Mouse (Mus musculus) forebrain, embryonic 15.5 days (tissue): ENCODE measurements around the gene Chaf1b. TPM values are rescaled to one million over a fixed set of nuclear protein-coding genes. Genes with fewer than 3 reads are reported as not detected.
A peak's percentile ranks its signal among the peaks of the same experiment; 100 is the strongest.

Experiments
- ATAC-seq: fragments of 200-750 bp; cut with Nextera tagmentation; replicated peaks from 2 replicates; pipeline ENCODE4 v1.8.0; 2017; ENCODE audit warnings: mild to moderate bottlenecking, moderate TSS enrichment, moderate library complexity
- H3K27ac ChIP-seq: fragments of 300-500 bp; sonication (generic); replicated peaks from 2 replicates; pipeline ENCODE4 v1.5.1; 2015; ENCODE audit warnings: mild to moderate bottlenecking, inconsistent platforms
- H3K27me3 ChIP-seq: fragments of 300-500 bp; sonication (generic); 2 replicates; pipeline ENCODE4 v1.6.1; 2015; ENCODE audit warnings: inconsistent platforms
- H3K36me3 ChIP-seq: fragments of 300-500 bp; sonication (generic); 2 replicates; pipeline ENCODE4 v1.6.1; 2015; ENCODE audit warnings: mild to moderate bottlenecking, inconsistent platforms
- H3K4me1 ChIP-seq: fragments of 300-500 bp; sonication (generic); 2 replicates; pipeline ENCODE4 v1.6.1; 2015; ENCODE audit warnings: inconsistent platforms
- H3K4me2 ChIP-seq: fragments of 300-500 bp; sonication (generic); replicated peaks from 2 replicates; pipeline ENCODE4 v1.6.1; 2015; ENCODE audit warnings: mild to moderate bottlenecking, inconsistent platforms
- H3K4me3 ChIP-seq: fragments of 300-500 bp; sonication (generic); 2 replicates; pipeline ENCODE4 v1.5.1; 2015; ENCODE audit warnings: mild to moderate bottlenecking, inconsistent platforms
- H3K9ac ChIP-seq: fragments of 300-500 bp; sonication (generic); replicated peaks from 2 replicates; pipeline ENCODE4 v1.6.1; 2015; ENCODE audit warnings: mild to moderate bottlenecking, inconsistent platforms
- H3K9me3 ChIP-seq: fragments of 300-500 bp; sonication (generic); 2 replicates; pipeline ENCODE4 v1.6.1; 2016; ENCODE audit warnings: inconsistent platforms
- WGBS: fragments of 180-500 bp; shearing (Covaris S2); methylation state at CpG from one replicate; pipeline ENCODE4 v1.1.7; 2015; ENCODE audit warnings: mixed read lengths; 5-methylcytosine and 5-hydroxymethylcytosine counted together
- polyA plus RNA-seq: library from polyadenylated mRNA; unstranded; fragments of >200 nt; fragmentation: Nextera tagmentation; extraction: Ambion mirVana; gene quantifications from 2 replicates; pipeline ENCODE4 v1.2.1, GENCODE M21; 2015

Gene Chaf1b
- polyA plus RNA-seq, 1 experiment from 2014 or later, result 42.0 TPM

DNA sequence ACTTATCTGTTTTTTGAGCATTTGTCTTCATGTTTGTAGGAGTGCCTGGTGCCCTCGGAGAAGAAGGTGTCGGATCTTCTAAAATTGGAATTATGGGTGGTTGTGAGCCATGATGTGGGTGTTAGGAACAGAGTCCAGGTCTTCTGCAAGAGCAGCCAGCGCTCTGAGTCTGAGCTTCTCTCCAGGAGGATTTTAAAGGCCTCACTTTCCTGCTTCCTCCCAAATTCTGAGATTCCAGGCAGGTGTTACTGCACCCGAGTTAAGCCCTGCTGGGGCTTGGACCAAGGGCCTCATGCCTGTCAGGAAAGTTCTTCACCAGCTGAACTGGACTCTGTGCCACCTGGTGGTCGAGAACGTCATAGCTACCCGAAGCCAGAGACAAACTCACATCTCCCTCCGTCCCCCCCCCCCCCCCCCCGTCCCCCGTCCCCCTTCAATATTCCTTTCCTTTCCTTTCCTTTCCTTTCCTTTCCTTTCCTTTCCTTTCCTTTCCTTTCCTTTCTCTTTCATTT lies 31.7 kb downstream of the Chaf1b start:
- no peaks in the 10 kb centered on the region for H3K36me3 ChIP-seq
- no peak for ATAC-seq

GRCm38 (mm10) chr16:93917712-93918678 lies 34.3 kb downstream of the Chaf1b start:
- H3K4me2 ChIP-seq, result peak overlapping the region; percentile 33
- H3K27me3 ChIP-seq, result no peaks in the 10 kb centered on the region
- H3K4me3 ChIP-seq, result no peak overlapping the region
- H3K27ac ChIP-seq, result no peak overlapping the region
- no peaks in the 10 kb centered on the region for H3K4me1 ChIP-seq
- H3K36me3 ChIP-seq, result no peaks in the 10 kb centered on the region
- H3K9me3 ChIP-seq, result no peaks in the 10 kb centered on the region
- peak; percentile 58 for ATAC-seq
- H3K9ac ChIP-seq, result no peak overlapping the region
- WGBS, result 41% methylated on average over 20 of the region's 22 CpGs

More for the DNA sequence above, 31.7 kb downstream of the Chaf1b start:
- WGBS, result 34% methylated on average over 10 of the region's 10 CpGs
- Histone ChIP-seq H3K4me3 (no peak overlapping the region), H3K27ac (no peak overlapping the region), H3K27me3 (no peaks in the 10 kb centered on the region), H3K4me2 (no peak overlapping the region), H3K9me3 (no peaks in the 10 kb centered on the region), H3K9ac (no peak overlapping the region), H3K4me1 (no peaks in the 10 kb centered on the region)

DNA sequence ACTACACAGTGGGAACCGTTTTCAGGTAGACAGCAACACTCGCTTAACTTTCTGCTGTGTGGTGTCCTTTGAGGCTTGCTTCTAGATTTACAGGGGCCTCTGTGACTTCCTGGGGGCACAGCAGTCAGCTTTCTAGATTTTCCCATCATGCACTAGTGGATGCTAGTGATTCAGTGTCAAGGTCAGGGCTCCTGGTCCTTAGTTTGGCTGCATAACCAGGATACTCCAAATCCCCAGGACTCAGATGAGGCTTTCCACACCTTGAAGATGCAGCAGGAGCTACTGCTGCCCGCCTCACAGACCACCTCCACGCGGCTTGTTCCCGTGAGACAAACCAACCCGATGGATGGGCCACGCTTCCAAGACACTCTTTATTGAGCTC lies 35.0 kb downstream of the Chaf1b start:
- H3K4me1 ChIP-seq, result no peaks in the 10 kb centered on the region

GRCm38 (mm10) chr16:93919189-93919588 lies 35.5 kb downstream of the Chaf1b start:
- Histone ChIP-seq H3K9ac (no peak overlapping the region), H3K9me3 (no peaks in the 10 kb centered on the region), H3K4me1 (no peaks in the 10 kb centered on the region), H3K27me3 (no peaks in the 10 kb centered on the region), H3K36me3 (no peaks in the 10 kb centered on the region), H3K27ac (no peak overlapping the region), H3K4me2 (no peak overlapping the region), H3K4me3 (no peak overlapping the region)
- 79% methylated on average over 20 of the region's 20 CpGs for WGBS
- ATAC-seq, result no peak

More for the DNA sequence above, 35.0 kb downstream of the Chaf1b start:
- Histone ChIP-seq H3K9ac (no peak overlapping the region), H3K9me3 (no peaks in the 10 kb centered on the region), H3K27me3 (no peaks in the 10 kb centered on the region), H3K4me3 (no peak overlapping the region), H3K27ac (no peak overlapping the region), H3K36me3 (no peaks in the 10 kb centered on the region), H3K4me2 (peak overlapping the region; percentile 33)
- WGBS, result 63% methylated on average over 8 of the region's 8 CpGs
- ATAC-seq, result no peak

DNA sequence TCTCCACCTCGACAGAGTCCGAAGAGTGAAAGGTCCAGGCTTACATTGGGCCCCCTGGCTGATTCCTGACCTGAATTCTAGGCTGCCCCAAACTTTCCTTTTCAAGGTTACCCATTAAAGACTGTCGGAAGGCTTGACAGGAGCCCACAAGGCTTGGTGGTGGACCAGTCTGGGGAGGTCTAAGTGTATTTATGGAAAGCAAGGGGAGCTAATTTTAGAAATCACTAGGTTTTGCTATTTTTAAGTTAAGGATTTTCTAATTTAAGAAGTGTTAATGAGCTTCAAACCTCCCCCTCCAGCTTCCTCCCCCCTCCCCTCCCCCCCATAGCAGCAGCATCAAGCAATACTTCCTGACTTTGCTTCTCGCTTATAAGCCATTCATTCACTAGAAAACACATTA lies 37.0 kb downstream of the Chaf1b start:
- no peaks in the 10 kb centered on the region for H3K36me3 ChIP-seq
- H3K27ac ChIP-seq, result no peak overlapping the region
- no peaks in the 10 kb centered on the region for H3K27me3 ChIP-seq
- no peak overlapping the region for H3K4me3 ChIP-seq
- no peak for ATAC-seq
- H3K9ac ChIP-seq, result no peak overlapping the region
- no peak overlapping the region for H3K4me2 ChIP-seq
- no peaks in the 10 kb centered on the region for H3K4me1 ChIP-seq
- WGBS, result 77% methylated on average over 4 of the region's 4 CpGs
- H3K9me3 ChIP-seq, result no peaks in the 10 kb centered on the region

DNA sequence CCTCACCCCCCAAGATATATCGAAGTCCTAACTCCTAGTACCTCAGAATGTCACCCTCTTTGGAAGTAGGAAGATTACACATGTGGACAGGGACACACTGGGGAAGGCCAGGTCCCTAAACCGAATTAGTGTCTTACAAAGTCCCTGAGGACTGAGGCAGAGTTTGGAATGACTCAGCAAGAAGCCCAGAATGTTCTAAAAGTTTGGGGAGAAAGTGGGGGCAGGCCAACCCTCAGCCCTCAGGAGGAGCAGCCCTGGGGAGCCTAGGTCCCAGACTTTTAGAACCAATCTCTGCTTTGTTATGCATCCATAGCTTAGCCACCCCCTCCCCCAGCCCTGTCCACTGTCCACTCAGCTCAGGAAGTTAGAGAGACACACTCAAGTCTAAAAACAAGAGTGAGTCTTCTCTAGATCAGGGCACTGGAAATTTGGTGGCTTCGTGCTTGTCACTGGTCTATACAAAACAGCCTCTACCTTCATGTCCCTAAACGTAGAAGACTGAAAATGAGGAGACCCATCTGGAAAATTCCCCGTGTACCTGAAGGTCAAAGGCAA lies 39.2 kb downstream of the Chaf1b start:
- Histone ChIP-seq H3K9me3 (no peaks in the 10 kb centered on the region), H3K4me3 (no peak overlapping the region), H3K27me3 (no peaks in the 10 kb centered on the region), H3K36me3 (no peaks in the 10 kb centered on the region), H3K4me2 (no peak overlapping the region), H3K27ac (no peak overlapping the region), H3K4me1 (no peaks in the 10 kb centered on the region), H3K9ac (no peak overlapping the region)
- no peak for ATAC-seq
- WGBS, result 82% methylated on average over 5 of the region's 5 CpGs

DNA sequence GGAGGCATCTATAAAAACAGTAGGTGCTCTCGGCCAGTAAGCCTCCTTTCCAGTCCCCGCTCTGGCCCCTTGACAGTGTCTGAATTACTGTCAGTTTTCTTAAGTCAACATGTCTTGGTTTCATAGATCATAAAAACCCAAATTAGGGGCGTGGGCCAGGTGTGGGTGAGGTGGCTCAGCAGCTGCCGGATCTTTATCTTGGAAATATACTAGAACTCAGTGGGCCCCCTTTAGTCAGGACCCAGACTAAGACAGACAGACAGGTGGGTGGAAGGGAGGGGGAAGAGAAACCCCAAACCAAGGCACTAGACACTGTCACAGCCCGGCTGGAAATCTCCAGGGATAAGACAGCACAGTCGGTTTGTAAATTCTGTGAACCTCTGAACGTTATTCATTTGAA lies 40.1 kb downstream of the Chaf1b start:
- Histone ChIP-seq H3K4me3 (no peak overlapping the region), H3K9ac (no peak overlapping the region), H3K27ac (no peak overlapping the region), H3K9me3 (no peaks in the 10 kb centered on the region), H3K27me3 (no peaks in the 10 kb centered on the region), H3K36me3 (no peaks in the 10 kb centered on the region), H3K4me1 (no peaks in the 10 kb centered on the region), H3K4me2 (no peak overlapping the region)
- no peak for ATAC-seq
- WGBS, result 78% methylated on average over 7 of the region's 7 CpGs

DNA sequence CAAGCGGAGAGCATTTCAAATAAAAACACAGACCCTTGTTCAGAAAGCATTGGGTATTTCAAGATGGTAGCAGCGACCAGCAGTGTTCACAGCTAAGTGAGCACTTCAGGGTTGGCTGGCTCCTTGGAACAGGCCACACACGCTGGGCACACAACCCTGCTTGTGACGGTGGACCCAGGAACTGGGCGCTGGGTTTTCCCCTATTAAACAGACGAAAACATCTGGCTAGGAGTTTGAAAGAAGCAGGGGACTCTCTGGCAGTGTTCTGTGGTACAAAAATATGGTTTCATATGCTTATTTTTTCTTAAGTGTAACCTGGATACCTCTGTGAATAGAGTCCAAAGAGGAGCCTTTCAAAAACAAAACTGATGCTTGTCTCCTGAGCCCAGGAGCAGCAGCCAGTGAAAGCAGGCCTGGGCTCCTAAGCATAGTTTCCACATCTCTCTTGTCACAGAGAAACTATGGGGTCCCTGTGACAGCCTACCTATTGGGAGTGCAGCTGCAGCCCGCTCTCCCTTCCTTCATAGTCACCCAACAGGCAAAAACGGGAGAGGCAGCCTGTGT lies 42.1 kb downstream of the Chaf1b start:
- Histone ChIP-seq H3K9ac (no peak overlapping the region), H3K27me3 (no peaks in the 10 kb centered on the region), H3K4me2 (no peak overlapping the region), H3K36me3 (no peaks in the 10 kb centered on the region), H3K9me3 (no peaks in the 10 kb centered on the region), H3K4me1 (no peaks in the 10 kb centered on the region), H3K27ac (no peak overlapping the region), H3K4me3 (no peak overlapping the region)
- ATAC-seq, result no peak
- WGBS, result 78% methylated on average over 8 of the region's 8 CpGs

GRCm38 (mm10) chr16:93929370-93930032 lies 45.8 kb downstream of the Chaf1b start:
- Histone ChIP-seq H3K27me3 (no peaks in the 10 kb centered on the region; the same call in 1 of the 2 replicates), H3K4me2 (no peak overlapping the region), H3K9me3 (no peaks in the 10 kb centered on the region), H3K4me3 (no peak overlapping the region), H3K9ac (no peak overlapping the region), H3K27ac (no peak overlapping the region), H3K36me3 (no peaks in the 10 kb centered on the region), H3K4me1 (no peaks in the 10 kb centered on the region)
- WGBS, result 93% methylated on average over 17 of the region's 17 CpGs
- ATAC-seq, result no peak

DNA sequence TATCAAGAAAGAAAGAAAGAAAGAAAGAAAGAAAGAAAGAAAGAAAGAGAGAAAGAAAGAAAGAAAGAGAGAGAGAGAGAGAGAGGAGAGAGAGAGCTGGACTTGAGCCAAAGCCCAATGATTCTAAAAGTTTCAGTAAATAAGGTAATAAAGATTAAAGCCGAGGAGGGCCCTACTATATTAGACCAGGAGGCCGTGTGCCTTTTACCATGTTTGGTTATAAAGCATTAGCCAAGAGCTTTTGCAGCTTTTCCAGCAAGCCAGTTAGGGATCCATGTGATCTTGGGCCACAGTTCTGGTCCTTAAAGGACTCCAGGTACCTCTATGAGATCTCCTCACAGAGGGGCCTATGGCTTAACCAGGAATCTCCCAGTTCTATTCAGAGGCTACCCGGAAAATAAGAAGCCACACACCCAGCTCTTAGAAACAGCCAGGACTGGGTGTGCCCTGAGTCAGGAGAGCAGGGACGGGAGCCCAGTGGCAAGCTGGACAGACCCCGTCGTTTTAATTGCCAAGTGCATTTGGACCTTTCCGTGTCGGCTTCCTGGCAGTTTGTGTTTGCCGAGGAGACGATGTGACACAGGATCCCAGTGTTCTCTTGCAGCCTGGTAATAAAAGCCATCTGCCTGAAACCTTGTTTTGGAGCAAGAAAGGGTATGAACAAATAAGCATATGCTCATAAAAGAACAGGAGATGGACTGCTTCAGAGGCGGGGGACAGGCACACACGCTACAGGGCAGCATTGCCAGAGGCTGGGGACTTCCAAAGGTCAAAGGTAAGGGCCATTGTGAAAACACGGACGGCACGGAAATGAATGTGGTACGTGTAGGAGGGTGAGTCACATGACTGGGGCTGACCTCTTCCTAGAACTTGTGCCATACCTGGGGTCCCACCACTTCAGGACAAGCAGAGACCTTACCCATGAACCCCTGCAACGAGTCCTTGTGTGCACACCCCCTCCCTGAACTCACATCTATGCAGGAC lies 48.8 kb downstream of the Chaf1b start:
- no peak overlapping the region for H3K27ac ChIP-seq
- H3K36me3 ChIP-seq, result no peaks in the 10 kb centered on the region
- no peak overlapping the region for H3K4me2 ChIP-seq
- H3K27me3 ChIP-seq, result peaks cover 22% of the 10 kb centered on the region; the same call in 1 of the 2 replicates
- ATAC-seq, result no peak
- no peak overlapping the region for H3K4me3 ChIP-seq
- H3K9ac ChIP-seq, result no peak overlapping the region
- no peaks in the 10 kb centered on the region for H3K9me3 ChIP-seq
- 71% methylated on average over 17 of the region's 17 CpGs for WGBS
- no peaks in the 10 kb centered on the region for H3K4me1 ChIP-seq

DNA sequence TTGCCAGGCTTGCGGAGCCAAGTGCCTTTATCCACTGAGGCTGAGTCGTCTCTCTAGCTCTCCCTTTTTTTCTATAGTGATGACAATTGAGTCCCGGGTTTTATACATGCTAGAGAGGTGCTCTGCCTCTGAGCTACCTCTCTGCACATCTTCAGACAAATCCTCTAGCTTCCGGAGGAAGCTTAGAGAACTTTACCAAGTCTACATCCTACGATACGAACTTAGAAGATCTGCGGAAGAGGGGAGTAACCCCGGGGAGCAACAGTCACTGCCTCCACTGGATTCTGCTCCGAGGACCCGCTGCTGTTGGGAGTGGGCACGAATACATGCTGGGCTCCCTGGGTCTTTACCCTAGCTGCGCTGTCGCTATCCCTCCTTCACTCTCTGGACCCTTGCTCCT lies 50.9 kb downstream of the Chaf1b start:
- Histone ChIP-seq H3K4me3 (no peak overlapping the region), H3K27me3 (peaks cover 22% of the 10 kb centered on the region; the same call in 1 of the 2 replicates), H3K4me1 (no peaks in the 10 kb centered on the region), H3K36me3 (no peaks in the 10 kb centered on the region), H3K9me3 (no peaks in the 10 kb centered on the region), H3K9ac (no peak overlapping the region), H3K27ac (no peak overlapping the region), H3K4me2 (no peak overlapping the region)
- ATAC-seq, result no peak
- 20% methylated on average over 13 of the region's 13 CpGs for WGBS
